Mouse (Mus musculus) left cerebral cortex, adult 18-20 months (tissue): ENCODE data around the gene Flt3. TPM values are rescaled to one million over a fixed set of nuclear protein-coding genes. Genes with fewer than 3 reads are reported as not detected.

Experiments
- DNase-seq, 2 experiments: peaks; one replicate each; pipeline ENCODE4 v3.0.0; 2021 to 2022; ENCODE audit warnings: low spot score in 2 of 2, mixed read lengths in 1 of 2
- long read RNA-seq, 2 experiments: library from polyadenylated mRNA; stranded (forward); transcript quantifications; one replicate each; pipeline ENCODE4 v2.0.0; 2021
- total RNA-seq, 2 experiments: library from RNA; stranded (reverse); gene quantifications; 2 replicates each; pipeline ENCODE4 v1.2.3; 2021

The Flt3 gene
- total RNA-seq, result 1 to 10 TPM; 6.1 to 9.1 TPM
- long read RNA-seq, experiment 1, partial matches to known transcripts, result 4 of 8 reads
- long read RNA-seq, experiment 1, other reads (novel, unspliced or antisense), result 2 of 8 reads
- long read RNA-seq, experiment 2, transcript Flt3-201 (24 exons, 3,657 nt), result major isoform, 5 of 8 reads
- long read RNA-seq, experiment 2, partial matches to known transcripts, result 3 of 8 reads
- long read RNA-seq, experiment 2, other reads (novel, unspliced or antisense), result 0 of 8 reads

DNA sequence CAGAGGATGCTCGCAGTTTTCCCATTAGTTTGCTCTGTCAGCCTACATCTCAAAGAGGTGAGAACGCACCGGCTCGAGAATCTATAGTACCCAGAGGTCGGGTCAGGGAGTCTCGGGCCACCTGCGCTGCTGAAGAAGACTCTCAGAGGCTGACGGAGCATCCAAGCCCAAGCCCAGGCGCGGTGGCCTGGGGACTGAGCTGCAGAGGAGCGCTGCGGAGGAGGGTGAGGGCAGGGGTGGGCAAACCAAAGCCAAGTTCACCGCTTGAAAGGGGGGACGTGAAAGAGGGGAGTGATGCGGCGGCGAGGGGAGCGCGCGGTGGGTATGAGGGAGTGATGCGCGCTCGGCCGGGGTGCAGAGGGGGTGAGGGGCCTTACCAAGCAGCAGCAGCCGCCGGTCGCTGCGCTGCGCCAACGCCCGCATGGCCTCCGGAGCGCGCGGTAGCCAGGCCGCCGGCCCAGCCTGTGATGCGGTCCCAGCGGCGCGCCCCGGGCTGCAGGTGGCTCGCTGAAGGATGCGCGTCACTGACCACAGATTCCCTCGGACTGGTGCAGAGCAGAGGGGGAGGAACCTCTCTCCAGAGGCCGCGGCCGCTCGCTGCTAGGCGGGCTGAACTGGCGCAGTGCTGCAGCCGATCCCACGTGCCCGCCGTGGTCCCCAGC lies at the start of gene Flt3:
TSS of gene Flt3 (minus strand) at position 647 of the 662 bp plus-strand sequence.
- peak; percentile 36 to 47 for DNase-seq

DNA sequence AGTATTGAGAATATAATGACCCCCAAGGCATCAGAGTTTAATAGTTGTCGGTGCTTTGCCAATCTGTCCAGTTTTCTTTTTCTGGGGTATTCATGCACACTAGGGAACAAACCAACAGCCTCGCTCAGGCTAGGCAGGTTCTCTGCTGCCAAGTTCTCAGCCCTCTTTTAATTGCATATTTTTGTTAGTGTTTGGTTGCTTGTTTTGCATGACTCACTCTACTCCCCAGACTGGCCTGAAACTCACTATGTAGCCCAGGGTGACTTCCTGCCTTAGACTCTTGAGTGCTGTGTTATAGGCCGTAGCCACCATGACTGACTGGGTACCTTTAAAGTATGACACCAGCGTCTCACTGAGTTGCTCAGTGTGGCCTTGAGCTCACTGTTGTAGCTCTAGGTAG lies 48.6 kb upstream of the Flt3 start:
- no peak for DNase-seq

DNA sequence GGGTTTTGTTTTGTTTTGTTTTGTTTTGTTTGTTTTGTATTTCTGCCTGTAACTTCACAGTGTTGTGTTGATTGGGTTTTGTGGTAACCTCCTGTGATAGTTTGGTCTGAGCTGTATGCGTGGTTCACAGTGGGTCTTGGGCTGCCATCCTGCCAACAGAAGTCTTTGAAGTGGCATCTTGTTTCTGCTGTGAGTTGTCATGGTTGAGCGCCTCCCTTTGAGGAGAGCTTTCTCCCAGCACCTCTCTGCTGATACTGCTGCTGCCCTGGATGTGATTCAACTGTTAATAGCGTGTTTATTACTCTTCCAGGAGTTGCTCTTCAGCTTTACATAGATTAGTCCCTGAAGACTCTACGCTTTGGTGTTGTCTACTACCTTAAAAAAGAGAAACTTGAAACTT lies 48.2 kb upstream of the Flt3 start:
- DNase-seq, result no peak

DNA sequence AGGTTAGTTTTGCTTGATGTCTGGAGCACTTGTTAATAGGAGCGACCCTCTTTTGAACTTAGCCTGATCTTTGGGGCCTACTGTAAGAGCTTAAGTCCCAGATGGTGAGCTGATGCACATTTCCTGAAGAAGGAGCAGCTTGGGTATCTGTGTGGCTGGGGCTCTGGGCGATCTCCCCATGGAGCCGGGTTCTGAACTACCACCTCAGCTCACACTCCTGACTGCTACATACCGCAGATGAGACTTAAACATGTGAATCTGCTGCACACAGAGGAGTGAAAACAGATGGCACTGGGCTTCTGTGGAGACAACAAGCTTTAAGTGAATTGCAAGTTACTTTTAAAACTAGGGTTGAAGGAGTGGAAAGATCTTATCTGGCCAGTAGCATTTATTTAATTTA lies 45.0 kb upstream of the Flt3 start:
- DNase-seq, result peak in 1 of 2 experiments; percentile 23

DNA sequence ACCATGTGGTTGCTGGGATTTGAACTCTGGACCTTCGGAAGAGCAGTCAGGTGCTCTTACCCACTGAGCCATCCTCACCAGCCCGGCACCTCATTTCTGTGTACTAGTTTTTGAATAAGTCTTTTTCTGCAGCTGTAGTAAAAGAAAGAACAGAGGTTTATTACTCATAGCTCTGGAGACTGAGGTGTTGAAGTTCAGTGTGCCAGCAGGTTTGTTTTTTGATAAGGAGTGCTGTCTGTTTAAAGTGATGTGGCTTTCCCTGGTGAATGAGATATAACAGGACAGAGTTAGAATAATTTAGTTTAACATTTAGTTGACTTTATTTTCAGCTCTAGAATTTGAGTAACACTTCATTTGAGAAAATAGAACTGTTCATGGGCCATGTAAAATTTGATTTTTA lies 44.5 kb upstream of the Flt3 start:
- DNase-seq, result no peak

DNA sequence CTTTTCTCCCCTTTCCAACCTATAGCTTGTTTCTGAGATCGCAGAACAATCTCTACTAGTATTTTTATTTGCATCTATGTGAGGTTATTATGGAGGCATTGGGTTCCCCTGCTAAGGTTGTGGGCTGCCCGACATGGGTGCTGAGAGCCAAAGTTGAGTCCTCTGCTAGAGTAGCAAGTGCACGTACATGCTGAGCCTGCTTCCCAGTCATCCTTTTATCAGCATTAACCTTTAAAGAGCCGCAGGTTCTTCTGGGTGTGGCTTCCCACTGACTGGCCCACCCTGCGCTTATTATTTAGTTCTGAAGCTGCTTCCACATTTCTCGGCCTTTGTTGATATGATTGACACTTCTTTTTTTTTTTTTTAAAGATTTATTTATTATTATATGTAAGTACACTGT lies 44.0 kb upstream of the Flt3 start:
- no peak for DNase-seq

DNA sequence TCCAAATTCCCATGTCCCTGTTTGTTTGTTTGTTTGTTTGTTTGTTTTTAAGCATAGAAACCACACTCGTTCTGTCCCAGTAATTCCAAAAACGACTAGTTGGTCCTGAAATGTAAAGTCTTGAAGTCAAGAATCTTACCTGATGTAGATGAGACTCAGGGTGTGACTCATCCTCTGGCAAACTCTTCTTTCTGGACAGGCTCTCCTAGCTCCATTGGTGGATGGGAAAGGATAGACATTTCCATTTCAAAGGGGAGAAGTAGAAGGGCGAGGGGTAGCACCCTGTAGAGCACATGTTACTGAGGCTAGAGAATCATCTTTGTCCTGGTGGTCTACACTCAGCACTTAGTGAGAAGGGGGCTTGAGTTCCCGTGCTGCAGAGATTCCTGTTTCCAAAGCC lies 42.5 kb upstream of the Flt3 start:
- DNase-seq, result no peak

DNA sequence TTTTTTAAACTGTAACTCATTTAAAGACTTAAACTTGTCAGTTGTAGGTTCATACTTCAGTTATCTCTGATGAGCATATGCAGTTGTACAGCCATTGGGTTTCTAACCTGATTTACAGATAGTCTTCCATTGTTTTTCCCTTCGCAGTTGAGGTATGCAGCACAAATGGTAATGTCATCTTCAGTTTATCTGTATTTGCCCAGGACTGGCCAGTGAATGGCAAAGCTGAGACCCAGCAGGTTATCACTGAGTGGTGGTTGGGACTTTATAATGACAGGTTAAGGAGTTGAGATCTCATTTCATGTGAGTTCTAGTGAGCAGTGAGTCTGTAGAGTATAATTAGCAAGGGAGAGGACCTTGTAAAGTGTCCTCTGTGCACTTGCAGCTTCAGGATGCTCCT lies 41.7 kb upstream of the Flt3 start:
- no peak for DNase-seq

DNA sequence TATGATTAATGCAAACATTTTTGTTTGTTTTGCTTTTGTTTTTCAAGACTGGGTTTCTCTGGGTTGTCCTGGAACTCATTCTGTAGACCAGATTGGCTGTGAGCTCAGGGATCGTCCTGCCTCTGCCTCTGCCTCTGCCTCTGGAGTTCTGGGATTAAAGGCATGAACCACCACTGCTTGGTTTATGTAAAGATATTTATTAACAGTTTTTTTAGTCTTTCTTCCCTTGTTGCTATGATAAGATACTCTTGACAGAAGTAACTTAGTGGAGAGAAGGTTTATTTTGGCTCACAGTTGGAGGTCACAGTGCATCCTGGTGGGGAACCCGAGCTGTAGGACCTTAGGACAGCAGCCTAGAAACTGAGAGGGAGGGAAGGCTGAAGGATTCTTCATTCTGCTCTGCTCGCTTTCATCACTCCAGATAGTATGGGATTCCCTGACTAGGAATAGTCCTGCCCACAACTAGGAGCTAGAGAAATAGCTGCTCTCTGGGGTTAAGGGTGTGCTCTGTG lies 40.8 kb upstream of the Flt3 start:
- no peak for DNase-seq

DNA sequence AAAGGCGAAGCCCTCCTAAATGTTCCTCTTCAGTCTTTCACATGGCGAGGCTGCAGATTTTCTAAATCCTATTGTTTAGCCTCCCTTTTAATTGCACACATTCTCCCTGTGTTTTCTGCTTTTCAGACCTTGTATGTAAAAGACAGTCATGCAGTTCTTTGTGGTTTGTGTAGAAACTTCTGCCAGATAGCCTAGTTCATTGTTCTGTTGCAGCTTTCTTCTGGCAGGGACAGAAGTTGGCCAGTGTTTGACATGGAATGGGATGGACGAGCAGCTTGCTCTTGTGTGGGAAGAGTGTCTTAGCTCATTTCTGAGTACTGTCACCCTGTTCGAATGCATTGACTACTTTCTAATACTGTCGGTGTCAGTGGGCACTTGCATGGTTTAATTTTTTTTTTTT lies 36.2 kb upstream of the Flt3 start:
- no peak for DNase-seq

DNA sequence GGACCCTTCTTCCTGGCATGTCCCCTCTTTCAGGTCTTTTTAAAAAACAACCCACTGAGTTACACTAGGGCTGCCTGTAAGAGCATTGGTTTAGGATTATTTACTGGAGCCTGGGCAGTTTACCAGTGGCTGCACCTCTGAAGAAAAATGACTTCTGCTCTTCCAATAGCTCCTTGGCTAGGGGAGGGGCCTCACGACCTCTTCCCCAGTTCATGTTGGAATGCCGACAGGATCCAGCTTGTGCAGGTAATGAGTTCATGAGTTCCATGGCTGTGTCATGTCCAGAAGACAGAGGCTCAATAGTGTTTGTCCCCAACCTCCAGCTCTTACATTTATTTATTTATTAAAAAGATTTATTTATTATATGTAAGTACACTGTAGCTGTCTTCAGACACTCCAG lies 35.5 kb upstream of the Flt3 start:
- DNase-seq, result no peak

DNA sequence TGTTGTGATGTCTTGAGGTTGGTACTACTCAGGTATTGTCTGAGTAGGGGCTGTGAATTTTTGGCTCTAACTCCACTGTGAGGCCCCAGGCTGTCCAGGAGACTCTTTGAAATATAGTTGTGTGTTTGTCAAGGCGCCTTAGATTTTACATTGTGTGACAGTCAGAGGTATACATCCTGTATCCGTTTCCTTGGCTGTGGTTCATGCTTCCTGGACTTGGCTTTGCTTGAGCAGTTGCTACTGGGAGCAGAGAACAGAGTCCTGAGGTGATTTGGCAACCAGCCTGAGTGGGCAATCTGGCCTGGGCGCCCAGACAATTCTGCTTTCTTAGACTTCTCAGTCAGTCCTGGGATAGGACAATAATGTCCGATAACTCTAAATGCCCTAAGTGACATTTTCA lies 34.9 kb upstream of the Flt3 start:
- DNase-seq, result no peak

DNA sequence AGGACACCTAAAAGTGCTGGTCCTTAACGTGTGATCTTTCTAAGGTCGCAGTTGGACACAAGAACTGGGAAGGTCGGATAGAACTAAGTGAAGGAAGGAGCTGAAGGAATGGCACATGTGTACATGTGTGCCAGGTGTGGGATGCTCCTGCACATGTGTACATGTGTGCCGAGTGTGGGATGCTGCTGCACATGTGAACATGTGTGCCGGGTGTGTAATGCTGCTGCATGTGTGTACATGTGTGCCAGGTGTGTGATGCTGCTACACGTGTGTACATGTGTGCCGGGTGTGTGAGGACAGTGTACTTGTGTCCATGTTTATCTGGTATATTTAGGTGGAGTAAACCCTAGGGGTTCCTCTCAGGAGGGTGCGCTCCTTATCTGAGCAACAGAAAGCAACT lies 32.6 kb upstream of the Flt3 start:
- DNase-seq, result no peak

DNA sequence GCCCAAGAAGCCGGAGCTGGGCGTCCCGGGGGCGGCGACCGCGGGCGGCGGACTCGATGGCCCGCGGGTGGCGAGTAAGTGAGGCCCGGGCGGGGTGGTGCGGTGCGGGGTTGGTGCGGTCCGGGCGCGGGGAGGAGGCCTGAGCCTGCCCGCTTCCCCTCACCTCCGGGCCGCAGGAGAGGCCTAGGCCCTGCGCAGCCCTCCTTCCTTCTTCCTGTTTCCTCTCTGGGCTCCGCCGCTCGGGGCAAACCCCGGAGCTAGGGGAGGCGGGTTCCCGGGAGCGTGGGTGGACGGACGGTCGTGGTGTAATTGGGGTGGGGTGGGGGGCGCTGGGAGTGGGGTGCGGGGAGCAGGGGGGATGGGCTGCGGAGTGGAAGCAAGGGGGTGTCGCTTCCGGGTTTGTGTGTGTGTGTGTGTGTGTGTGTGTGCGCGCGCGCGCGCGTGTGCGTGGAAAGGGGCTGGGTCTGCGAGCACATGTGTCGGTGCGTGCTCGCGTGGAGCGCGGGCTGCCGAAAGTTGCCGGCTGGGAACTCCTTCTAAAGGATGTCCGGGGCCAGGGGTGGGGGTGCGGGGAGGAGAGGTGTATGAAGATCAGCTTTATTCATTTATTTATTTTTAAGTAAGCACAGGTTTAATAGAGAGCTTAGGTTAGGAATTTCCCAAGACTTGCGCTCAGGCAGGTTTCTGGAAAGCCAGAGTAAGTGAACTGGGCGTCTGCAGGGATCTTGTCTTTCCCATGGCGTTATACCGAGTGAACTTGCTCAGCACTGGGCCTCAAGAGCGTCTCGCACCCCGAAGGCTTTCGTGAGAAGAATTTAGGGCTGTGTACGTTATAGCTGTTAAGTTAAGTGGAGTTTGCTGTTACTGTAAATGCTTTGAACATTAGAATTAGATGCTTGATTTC lies 30.9 kb upstream of the Flt3 start:
- peak; percentile 63 to 73 for DNase-seq

DNA sequence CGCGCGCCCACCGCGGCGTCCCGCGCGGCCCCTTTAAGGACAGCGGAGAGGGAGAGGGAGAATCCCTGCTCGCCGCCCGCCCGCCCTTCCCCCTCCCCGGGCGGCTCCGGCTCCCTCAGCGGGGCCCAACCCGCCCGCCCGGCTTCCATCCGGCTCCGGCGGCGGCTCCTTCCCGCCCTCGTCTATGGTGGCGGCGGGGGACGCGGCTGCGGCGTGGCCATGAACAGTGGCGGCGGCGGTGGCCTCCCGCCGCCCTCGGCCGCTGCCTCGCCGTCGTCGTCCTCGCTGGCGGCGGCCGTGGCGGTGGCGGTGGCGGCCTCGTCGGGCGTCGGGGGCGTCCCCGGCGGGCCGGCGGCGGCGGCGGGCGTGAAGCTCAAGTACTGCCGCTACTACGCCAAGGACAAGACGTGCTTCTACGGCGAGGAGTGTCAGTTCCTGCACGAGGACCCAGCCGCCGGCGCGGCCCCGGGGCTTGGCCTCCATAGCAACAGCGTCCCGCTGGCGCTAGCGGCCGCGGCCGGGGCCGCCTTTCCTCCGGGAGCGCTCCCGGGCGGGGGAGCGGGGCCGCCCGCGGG lies 30.2 kb upstream of the Flt3 start:
- peak; percentile 25 to 48 for DNase-seq

DNA sequence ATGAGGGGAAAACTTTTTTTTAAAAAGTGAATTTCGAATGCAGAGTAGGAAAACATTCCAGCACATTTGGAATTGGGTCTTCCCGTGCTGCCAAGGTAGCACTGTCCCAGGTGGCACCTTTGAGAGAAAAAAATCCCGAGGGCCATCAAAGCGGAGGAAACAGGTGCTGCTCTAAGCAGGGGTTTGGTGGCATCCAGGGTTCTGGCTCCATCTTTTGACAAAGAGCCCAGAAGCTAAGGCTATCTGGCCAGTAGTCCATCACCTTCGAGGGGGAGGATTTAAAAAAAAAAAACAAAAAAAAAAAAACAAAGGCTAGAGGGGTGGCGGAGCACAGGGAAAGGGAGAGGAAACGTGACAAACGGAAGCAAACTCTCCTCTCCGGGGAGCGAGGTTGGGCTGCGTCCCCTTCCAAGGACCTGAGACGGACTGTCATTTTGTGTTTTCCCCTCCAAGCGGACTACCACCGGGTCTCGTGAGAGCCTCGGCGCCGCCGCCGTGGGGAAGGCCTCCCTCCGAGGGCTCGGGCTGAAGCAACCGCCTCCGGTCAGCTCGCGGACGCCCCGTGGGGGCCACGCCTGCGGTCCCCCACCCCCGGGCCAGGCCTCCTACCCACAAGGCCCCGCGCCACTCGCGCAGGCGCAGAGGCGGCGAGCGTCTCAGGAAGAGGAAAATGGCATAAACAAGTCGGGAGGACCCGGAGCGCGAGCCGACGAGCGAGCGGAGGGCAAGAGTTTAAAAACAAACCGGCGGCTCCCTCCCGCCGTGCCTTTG lies 29.4 kb upstream of the Flt3 start, which contains the start of gene Pan3:
TSS of gene Pan3 (plus strand) at position 627 of the 771 bp plus-strand sequence.
- DNase-seq, result peak; percentile 95

DNA sequence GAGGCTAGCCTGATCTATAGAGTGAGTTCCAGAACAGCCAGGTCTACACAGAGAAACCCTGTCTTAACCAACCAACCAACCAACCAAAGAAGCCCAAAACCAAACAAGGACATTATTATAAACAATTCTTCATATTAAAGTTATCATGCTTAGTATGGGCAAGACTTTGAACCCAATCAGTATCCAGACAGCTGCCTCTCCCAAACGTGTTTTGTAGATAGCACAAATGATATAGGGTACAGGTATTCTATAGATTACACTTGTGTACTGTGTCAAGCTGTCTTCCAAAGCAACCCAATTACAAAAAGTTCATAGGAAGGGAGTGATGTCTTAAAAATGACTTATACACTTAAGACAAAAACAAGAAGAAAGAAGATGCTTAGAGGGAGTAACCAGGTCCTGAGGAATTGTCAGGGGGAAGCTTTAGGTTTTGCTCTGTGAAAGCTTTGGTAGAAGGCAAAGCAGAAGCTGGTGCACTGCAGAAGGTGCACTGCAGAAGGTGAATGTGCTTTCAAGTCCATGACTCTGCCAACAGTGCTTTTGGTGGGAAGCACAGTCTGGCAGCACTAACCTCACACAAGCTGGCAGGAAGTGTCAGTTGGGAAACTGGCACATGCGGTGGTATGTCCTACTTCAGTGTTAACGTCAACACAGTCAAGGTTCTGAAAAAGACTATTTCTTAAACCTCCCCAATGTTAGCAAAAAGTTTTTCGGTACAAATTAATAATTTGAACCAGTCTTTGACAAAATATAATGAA lies 25.9 kb upstream of the Flt3 start:
- no peak for DNase-seq

DNA sequence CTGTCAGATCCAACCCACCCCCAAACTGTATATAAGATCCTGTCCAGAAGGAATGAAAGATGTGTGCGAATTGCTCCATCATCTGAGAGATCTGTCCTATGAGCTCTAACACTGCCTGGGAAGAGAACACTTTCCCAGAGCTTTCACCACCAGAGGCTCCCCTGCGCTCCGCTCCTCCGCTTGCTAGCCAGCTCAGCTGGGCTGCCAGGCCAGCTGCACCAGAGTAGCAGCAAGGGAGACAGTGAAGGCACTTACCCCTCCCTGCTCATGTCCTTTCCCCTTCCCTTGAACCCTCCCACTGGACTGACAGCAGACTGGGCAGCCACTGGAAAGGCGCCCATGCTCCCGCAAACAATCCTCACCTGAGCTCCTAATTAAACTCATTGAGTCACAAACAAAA lies 23.3 kb upstream of the Flt3 start:
- no peak for DNase-seq

DNA sequence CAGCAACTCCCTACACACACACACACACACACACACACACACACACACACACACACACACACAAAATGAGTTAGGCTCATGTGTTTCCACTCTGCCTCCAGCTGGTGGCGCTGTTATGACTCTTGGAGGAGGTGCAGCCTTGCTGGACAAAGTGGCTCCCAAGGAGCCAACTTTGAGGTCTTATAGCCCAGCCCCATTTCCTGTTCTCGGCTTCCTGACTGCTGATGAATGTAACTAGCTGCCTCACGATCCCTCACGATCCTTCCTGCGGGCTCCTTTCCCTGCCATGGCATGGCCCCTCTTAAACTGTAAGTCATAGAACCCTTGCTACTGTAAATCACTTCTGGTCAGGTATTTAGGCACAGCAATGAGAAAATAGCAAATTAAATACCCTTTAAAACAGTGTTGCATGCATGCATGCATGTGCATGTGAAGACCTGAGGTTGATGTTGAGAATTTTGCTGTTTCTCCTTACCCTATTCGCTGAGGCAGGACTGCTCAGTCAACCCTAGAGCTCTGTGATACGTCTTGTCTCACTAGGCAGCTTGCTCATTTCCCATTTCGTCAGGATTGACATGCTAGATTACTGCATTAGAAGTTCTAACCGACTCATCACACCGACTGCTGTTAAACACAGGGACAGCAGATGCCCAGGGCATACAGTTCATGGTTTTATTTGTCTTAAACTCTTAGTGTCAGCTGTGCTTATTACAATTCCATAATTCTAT lies 18.3 kb upstream of the Flt3 start:
- DNase-seq, result no peak
